ENCODE assay signal across 21 mouse cellular contexts in genomic region chr7:70972023-70972400, GRCm38 (mm10).
DNase-seq lines count a peak whose midpoint lies in the region; ATAC-seq and TF ChIP-seq lines count a peak whose summit lies in the region.
"Had no signal": no experiment of that assay in that cellular context is flagged by ENCODE, and none has a peak within 500 bp of the region (broad histone marks: within the 10 kb centered on the region; RNA-seq: fewer than 3 reads in every experiment).

No protein-coding gene starts in this region.

- DNase-seq in adrenal gland, adult 2 months = peak; percentile 39
- no peak for DNase-seq in adrenal gland, postnatal 4 days (ENCODE audit: low spot score in 2 of 2)
- DNase-seq in liver, adult 2 months (ENCODE audit: extremely low read depth, low read depth, low spot score) = peak; percentile 15
- DNase-seq in kidney, adult 9 months = peak; percentile 62
- peak; percentile 17 to 36 for DNase-seq in kidney, postnatal 4 days
- no peak for DNase-seq in spleen, postnatal 10 days (ENCODE audit: low spot score in 2 of 2)
- DNase-seq in left cerebral cortex, postnatal 25 days (ENCODE audit: low spot score in 2 of 2) = no peak
- DNase-seq: cerebellum, postnatal 10 days; heart, postnatal 14 days; lung, postnatal 10 days; right cerebral cortex, postnatal 25 days; thymus, adult 18-20 months had no signal

- intact Hi-C loops in left cerebral cortex, postnatal 25 days (cut with DNase I) = no loop called here

- TF ChIP-seq CTCF in liver, adult 2 months (IDR thresholded peaks at IDR 0.05; ENCODE audit: low read depth, low read length) = no peak

- H3K27me3 ChIP-seq in liver, adult 2 months (ENCODE audit: control insufficient read depth, insufficient read depth, low read length) = no peaks in the 10 kb centered on the region
- H3K27me3 ChIP-seq in liver, embryonic 12.5 days (replicated peaks) = no peaks in the 10 kb centered on the region
- H3K27me3 ChIP-seq: embryonic facial prominence, embryonic 15.5 days; limb, embryonic 13.5 days; midbrain, embryonic 13.5 days; stomach, embryonic 15.5 days had no signal

- no peaks in the 10 kb centered on the region for H3K36me3 ChIP-seq in liver, adult 2 months (ENCODE audit: control insufficient read depth, insufficient read depth, low read length)
- no peaks in the 10 kb centered on the region for H3K36me3 ChIP-seq in liver, embryonic 12.5 days
- H3K36me3 ChIP-seq: embryonic facial prominence, embryonic 15.5 days; limb, embryonic 13.5 days; midbrain, embryonic 13.5 days; stomach, embryonic 15.5 days had no signal

- H3K9ac ChIP-seq in liver, adult 2 months (ENCODE audit: low read depth, low read length) = no peak overlapping the region
- no peak overlapping the region for H3K9ac ChIP-seq in liver, embryonic 12.5 days
- H3K9ac ChIP-seq: embryonic facial prominence, embryonic 15.5 days; limb, embryonic 13.5 days; midbrain, embryonic 13.5 days; stomach, embryonic 15.5 days had no signal

- H3K79me2 ChIP-seq in liver, adult 2 months (ENCODE audit: control insufficient read depth, insufficient read depth, low read length) = no peaks in the 10 kb centered on the region

- ATAC-seq in liver, embryonic 12.5 days = no peak
- ATAC-seq: CD4-positive, CD25-positive, alpha-beta regulatory T cell, adult 4 months; forebrain, embryonic 16.5 days; midbrain, embryonic 13.5 days; Patski had no signal

- H3K9me3 ChIP-seq in liver, embryonic 12.5 days (replicated peaks) = no peaks in the 10 kb centered on the region
- H3K9me3 ChIP-seq: embryonic facial prominence, embryonic 15.5 days; limb, embryonic 13.5 days; midbrain, embryonic 13.5 days; stomach, embryonic 15.5 days had no signal

- TF ChIP-seq POLR2A in liver, adult 2 months (IDR thresholded peaks at IDR 0.05; ENCODE audit: extremely low read depth, insufficient read depth, low read length) = no peak

- no peak overlapping the region for H3K27ac ChIP-seq in liver, adult 2 months (replicated peaks; ENCODE audit: insufficient read depth, low read depth, low read length)
- no peak overlapping the region for H3K27ac ChIP-seq in liver, embryonic 12.5 days
- H3K27ac ChIP-seq: embryonic facial prominence, embryonic 15.5 days; limb, embryonic 13.5 days; midbrain, embryonic 13.5 days; stomach, embryonic 15.5 days had no signal

- no peaks in the 10 kb centered on the region for H3K4me1 ChIP-seq in liver, adult 2 months (ENCODE audit: control insufficient read depth, insufficient read depth, low read length)
- no peaks in the 10 kb centered on the region for H3K4me1 ChIP-seq in liver, embryonic 12.5 days
- H3K4me1 ChIP-seq: embryonic facial prominence, embryonic 15.5 days; stomach, embryonic 15.5 days had no signal

- H3K4me2 ChIP-seq in liver, embryonic 12.5 days = no peak overlapping the region
- H3K4me2 ChIP-seq: embryonic facial prominence, embryonic 15.5 days; heart, embryonic 11.5 days; limb, embryonic 13.5 days; midbrain, embryonic 13.5 days; stomach, embryonic 15.5 days had no signal

- WGBS in liver, adult 2 months = 68% methylated on average over 3 of the region's 3 CpGs
- 61% methylated on average over 3 of the region's 3 CpGs for WGBS in liver, embryonic 12.5 days (ENCODE audit: insufficient replicate concordance)

- no peak overlapping the region for H3K4me3 ChIP-seq in liver, adult 2 months (ENCODE audit: insufficient read depth, low read depth, low read length)
- H3K4me3 ChIP-seq in liver, embryonic 12.5 days = no peak overlapping the region
- H3K4me3 ChIP-seq: embryonic facial prominence, embryonic 15.5 days; limb, embryonic 13.5 days; midbrain, embryonic 13.5 days; stomach, embryonic 15.5 days had no signal

Comparison
In these comparisons a context has a peak if more than half of its experiments do, and no peak if none do; other contexts are left out.
1. DNase-seq: peak in adrenal gland, adult 2 months (single experiment), liver, adult 2 months (single experiment), kidney, adult 9 months (single experiment) and kidney, postnatal 4 days (2 of 2); none in adrenal gland, postnatal 4 days (0 of 2), spleen, postnatal 10 days (0 of 2) and left cerebral cortex, postnatal 25 days (0 of 2).